Mouse (Mus musculus): ENCODE measurements around the gene 2010111I01Rik. TPM values are rescaled to one million over a fixed set of nuclear protein-coding genes. Genes with fewer than 3 reads are reported as not detected.

2010111I01Rik gene
- total and polyA plus RNA-seq, 3 experiments = 26.3 to 32.7 TPM; not detected in 1

- TF ChIP-seq EP300 (IDR thresholded peaks at IDR 0.05; ENCODE audit: low read depth in 1 of 2, low read length in 2 of 2) = no peak
These were observed 258.5 kb downstream of the 2010111I01Rik start (continued) for GRCm38 (mm10) chr13:63223026-63223770.

- DNase-seq (ENCODE audit: low read depth, low spot score) = no peak
- H3K4me1 ChIP-seq (ENCODE audit: control insufficient read depth in 1 of 2, insufficient read depth in 2 of 2, low read length in 2 of 2) = no peaks in the 10 kb centered on the region
- no peak overlapping the region for H3K27ac ChIP-seq (ENCODE audit: control insufficient read depth, low read depth, low read length)
- no peaks in the 10 kb centered on the region for H3K36me3 ChIP-seq (ENCODE audit: control insufficient read depth in 1 of 2, insufficient read depth in 2 of 2, low read length in 2 of 2)
- H3K4me3 ChIP-seq (ENCODE audit: control insufficient read depth in 1 of 2, insufficient read depth in 1 of 2, low read depth in 2 of 2, low read length in 2 of 2) = no peak overlapping the region
- no peak for TF ChIP-seq MAZ (IDR thresholded peaks at IDR 0.05; ENCODE audit: low read depth, low read length)
- TF ChIP-seq POLR2AphosphoS5 (IDR thresholded peaks at IDR 0.05; ENCODE audit: borderline replicate concordance, low read depth, low read length) = no peak
- TF ChIP-seq ETS1 (IDR thresholded peaks at IDR 0.05; ENCODE audit: low read depth, low read length) = no peak
- TF ChIP-seq BHLHE40 (IDR thresholded peaks at IDR 0.05; ENCODE audit: borderline replicate concordance, low read depth, low read length) = no peak
- TF ChIP-seq HCFC1 (IDR thresholded peaks at IDR 0.05; ENCODE audit: low read depth, low read length) = no peak
- no peak for TF ChIP-seq NRF1 (IDR thresholded peaks at IDR 0.05; ENCODE audit: insufficient read depth, low read depth, low read length, poor library complexity, severe bottlenecking)
- no peak for TF ChIP-seq MYC (IDR thresholded peaks at IDR 0.05; ENCODE audit: low read depth, low read length)
- TF ChIP-seq ZMIZ1 (IDR thresholded peaks at IDR 0.05; ENCODE audit: low read depth, low read length) = no peak
- no peak for TF ChIP-seq TAL1 (IDR thresholded peaks at IDR 0.05; ENCODE audit: low read length)
- TF ChIP-seq ZKSCAN1 (IDR thresholded peaks at IDR 0.05; ENCODE audit: low read depth, low read length) = no peak
- no peak for TF ChIP-seq NELFE (IDR thresholded peaks at IDR 0.05; ENCODE audit: low read depth, low read length)
- no peak for TF ChIP-seq POLR2AphosphoS2 (IDR thresholded peaks at IDR 0.05; ENCODE audit: low read length)
- no peak for TF ChIP-seq MYB (IDR thresholded peaks at IDR 0.05; ENCODE audit: low read depth, low read length)
- TF ChIP-seq TBP (IDR thresholded peaks at IDR 0.05; ENCODE audit: low read depth, low read length) = no peak
- no peak for TF ChIP-seq ZC3H11A (IDR thresholded peaks at IDR 0.05; ENCODE audit: low read depth, low read length)
- TF ChIP-seq TCF12 (IDR thresholded peaks at IDR 0.05; ENCODE audit: low read depth, low read length) = no peak
- TF ChIP-seq SMC3 (IDR thresholded peaks at IDR 0.05; ENCODE audit: low read depth, low read length) = no peak
- TF ChIP-seq USF2 (IDR thresholded peaks at IDR 0.05; ENCODE audit: borderline replicate concordance in 1 of 2, insufficient read depth in 1 of 2, low read depth in 1 of 2, low read length in 2 of 2) = no peak
- no peak for TF ChIP-seq CHD2 (IDR thresholded peaks at IDR 0.05; ENCODE audit: low read length)
- H3K9ac ChIP-seq (ENCODE audit: control insufficient read depth, low read depth, low read length, poor library complexity, severe bottlenecking) = no peak overlapping the region
- no peaks in the 10 kb centered on the region for H3K79me2 ChIP-seq (ENCODE audit: control insufficient read depth, insufficient read depth, low read length, poor library complexity)
- no peaks in the 10 kb centered on the region for H3K9me3 ChIP-seq (replicated peaks; ENCODE audit: insufficient read depth, low read length)
- H3K27me3 ChIP-seq (ENCODE audit: control insufficient read depth in 1 of 2, insufficient read depth in 2 of 2, low read length in 2 of 2) = no peaks in the 10 kb centered on the region
These were observed 261.3 kb downstream of the 2010111I01Rik start for GRCm38 (mm10) chr13:63225796-63226583.

Measured in MEL (cell line).